Mouse (Mus musculus) midbrain, embryonic 11.5 days (tissue): ENCODE measurements around the gene Lefty2. TPM values are rescaled to one million over a fixed set of nuclear protein-coding genes. Genes with fewer than 3 reads are reported as not detected.
A peak's percentile ranks its signal among the peaks of the same experiment; 100 is the strongest.

Experiments used
- ATAC-seq: fragments of 200-750 bp; cut with Nextera tagmentation; 2 replicates; pipeline ENCODE4 v1.8.0; 2017; ENCODE audit warnings: moderate TSS enrichment, moderate library complexity; ENCODE audit not compliant: low FRiP score
- DNase-seq: peaks from one replicate; pipeline ENCODE4 v3.0.0; 2015; ENCODE audit warnings: low spot score; ENCODE audit errors: missing footprints
- H3K27ac ChIP-seq: fragments of 300-500 bp; sonication (generic); 2 replicates; pipeline ENCODE4 v1.5.1; 2014; ENCODE audit warnings: low read depth, low read length
- H3K27me3 ChIP-seq: fragments of 300-500 bp; sonication (generic); 2 replicates; pipeline ENCODE4 v1.6.1; 2014; ENCODE audit warnings: mild to moderate bottlenecking, low read length, moderate library complexity, mixed read lengths; ENCODE audit not compliant: control insufficient read depth, insufficient read depth
- H3K36me3 ChIP-seq: fragments of 300-500 bp; sonication (generic); 2 replicates; pipeline ENCODE4 v1.6.1; 2014; ENCODE audit warnings: mild to moderate bottlenecking, low read length, moderate library complexity, mixed read lengths; ENCODE audit not compliant: control insufficient read depth, insufficient read depth
- H3K4me1 ChIP-seq: fragments of 300-500 bp; sonication (generic); 2 replicates; pipeline ENCODE4 v1.6.1; 2014; ENCODE audit warnings: low read length; ENCODE audit not compliant: control insufficient read depth, insufficient read depth
- H3K4me2 ChIP-seq: fragments of 300-500 bp; sonication (generic); 2 replicates; pipeline ENCODE4 v1.6.1; 2014; ENCODE audit warnings: mild to moderate bottlenecking, moderate library complexity
- H3K4me3 ChIP-seq: fragments of 300-500 bp; sonication (generic); 2 replicates; pipeline ENCODE4 v1.5.1; 2014; ENCODE audit warnings: low read depth, low read length
- H3K9ac ChIP-seq: fragments of 300-500 bp; sonication (generic); 2 replicates; pipeline ENCODE4 v1.6.1; 2014; ENCODE audit warnings: low read length
- H3K9me3 ChIP-seq: fragments of 300-500 bp; sonication (generic); 2 replicates; pipeline ENCODE4 v1.6.1; 2016; ENCODE audit warnings: low read length; ENCODE audit not compliant: control insufficient read depth
- WGBS: fragments of 180-500 bp; shearing (Covaris S2); extraction: QIAGEN DNeasy Blood & Tissue Kit; methylation state at CpG from one replicate; pipeline ENCODE4 v1.1.7; 2014; 5-methylcytosine and 5-hydroxymethylcytosine counted together
- polyA plus RNA-seq: library from polyadenylated mRNA; unstranded; fragments of >200 nt; fragmentation: Nextera tagmentation; extraction: Ambion mirVana; gene quantifications from 2 replicates; pipeline ENCODE4 v1.2.1, GENCODE M21; 2014

Gene Lefty2
- polyA plus RNA-seq: not detected in 2 replicates

DNA sequence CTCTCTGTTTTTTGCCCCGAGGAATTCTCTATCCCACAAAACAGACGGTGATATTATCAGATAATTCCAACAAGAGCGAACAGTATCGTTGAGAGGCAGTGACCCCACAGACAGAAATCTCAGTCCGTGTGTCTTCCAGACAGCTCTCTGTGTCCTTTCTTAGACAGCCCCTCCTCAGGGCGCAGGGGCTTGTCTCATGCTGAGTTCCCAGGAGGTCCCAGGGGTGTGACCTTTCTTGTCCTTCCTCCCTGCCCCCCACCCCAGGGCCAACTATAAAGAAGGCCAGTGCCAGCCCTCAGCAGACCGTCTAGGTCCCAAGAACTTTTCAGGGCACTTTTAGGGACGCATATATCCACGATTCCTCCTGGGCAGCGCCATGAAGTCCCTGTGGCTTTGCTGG lies at the start of gene Lefty2:
Lefty2 (plus strand) TSS at position 301 of the 400 bp plus-strand sequence.
- Histone ChIP-seq H3K9me3 (no peaks in the 10 kb centered on the region), H3K4me3 (no peak within 1 kb of the TSS), H3K4me2 (no peak within 1 kb of the TSS), H3K4me1 (peaks cover 8% of the 10 kb centered on the region), H3K36me3 (no peaks in the 10 kb centered on the region), H3K9ac (no peak within 1 kb of the TSS), H3K27ac (no peak within 1 kb of the TSS), H3K27me3 (peaks cover 24% of the 10 kb centered on the region)
- DNase-seq (no peak), ATAC-seq (no peak)
- WGBS: 62% methylated on average over 10 of the region's 10 CpGs

DNA sequence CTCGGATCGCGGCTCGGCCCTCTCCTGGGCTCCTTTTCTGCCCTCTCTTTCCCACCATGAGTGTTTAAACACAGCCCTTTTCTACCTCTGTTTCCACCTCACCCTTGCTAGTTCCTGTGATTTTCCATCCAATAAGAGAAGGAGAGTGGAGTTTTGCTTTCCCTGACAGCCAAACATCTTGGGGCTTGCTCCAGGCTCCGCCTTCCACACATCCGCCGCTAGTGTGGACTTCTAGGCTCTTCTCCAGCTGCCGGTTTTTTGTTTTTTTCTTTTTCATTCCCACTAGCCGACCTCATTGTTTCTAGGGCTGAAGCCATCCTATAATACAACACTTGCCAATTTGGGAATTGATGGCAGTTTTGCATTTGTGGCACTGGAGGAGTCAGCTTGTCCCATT lies 44.8 kb upstream of the Lefty2 start:
- Histone ChIP-seq H3K4me1 (peaks cover 27% of the 10 kb centered on the region), H3K4me3 (0 out of 2 replicates have a peak overlapping the region, but pooled peaks have one; percentile 1), H3K36me3 (no peaks in the 10 kb centered on the region), H3K27ac (peak overlapping the region; percentile 84), H3K9ac (peak overlapping the region; percentile 41), H3K9me3 (no peaks in the 10 kb centered on the region), H3K27me3 (no peaks in the 10 kb centered on the region), H3K4me2 (peak overlapping the region; percentile 46)
- peak; percentile 26; the same call in 1 of the 2 replicates for ATAC-seq
- 3% methylated on average over 9 of the region's 9 CpGs for WGBS
- DNase-seq: peak; percentile 93

DNA sequence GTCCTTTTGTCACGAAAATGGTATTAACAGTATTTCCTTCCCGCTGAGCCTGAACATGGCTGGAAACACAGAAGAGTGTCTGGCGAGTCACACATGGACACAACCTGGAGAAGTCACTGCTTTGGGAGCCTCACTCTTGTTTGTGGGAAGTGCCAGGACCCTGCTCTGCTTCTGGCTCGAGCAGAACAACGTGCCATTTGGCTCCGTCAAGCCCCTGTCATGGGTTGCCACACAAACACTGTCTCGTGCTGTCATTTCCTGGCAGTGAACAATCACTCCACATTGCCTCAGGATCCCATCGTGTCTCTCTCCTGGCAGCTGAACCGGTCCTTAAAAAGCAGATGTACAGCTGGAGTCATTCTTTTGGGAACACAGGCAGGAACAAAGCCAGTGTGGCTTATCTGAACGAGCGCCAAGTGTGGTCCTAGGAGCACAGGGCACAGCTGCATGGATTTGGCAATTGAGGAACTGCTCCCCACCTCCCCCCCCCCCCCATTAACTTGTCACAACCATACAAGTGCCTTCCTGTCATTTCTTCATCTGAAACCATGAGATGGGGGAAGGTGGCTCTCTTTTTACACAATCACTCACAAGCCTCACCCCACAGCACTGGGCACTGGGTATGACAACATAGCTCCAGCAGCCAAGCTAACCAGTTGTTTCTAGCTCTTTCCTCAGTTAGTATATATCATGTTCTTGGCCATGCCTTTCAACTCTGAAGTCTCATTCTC lies 44.2 kb upstream of the Lefty2 start:
- no peaks in the 10 kb centered on the region for H3K36me3 ChIP-seq
- H3K27ac ChIP-seq: peak overlapping the region; percentile 84
- H3K9me3 ChIP-seq: no peaks in the 10 kb centered on the region
- H3K4me2 ChIP-seq: peak overlapping the region; percentile 46
- WGBS: 29% methylated on average over 11 of the region's 11 CpGs
- ATAC-seq (no peak), DNase-seq (no peak)
- H3K27me3 ChIP-seq: no peaks in the 10 kb centered on the region
- H3K9ac ChIP-seq: peak overlapping the region; percentile 41
- peaks cover 27% of the 10 kb centered on the region for H3K4me1 ChIP-seq
- H3K4me3 ChIP-seq: 0 out of 2 replicates have a peak overlapping the region, but pooled peaks have one; percentile 1

DNA sequence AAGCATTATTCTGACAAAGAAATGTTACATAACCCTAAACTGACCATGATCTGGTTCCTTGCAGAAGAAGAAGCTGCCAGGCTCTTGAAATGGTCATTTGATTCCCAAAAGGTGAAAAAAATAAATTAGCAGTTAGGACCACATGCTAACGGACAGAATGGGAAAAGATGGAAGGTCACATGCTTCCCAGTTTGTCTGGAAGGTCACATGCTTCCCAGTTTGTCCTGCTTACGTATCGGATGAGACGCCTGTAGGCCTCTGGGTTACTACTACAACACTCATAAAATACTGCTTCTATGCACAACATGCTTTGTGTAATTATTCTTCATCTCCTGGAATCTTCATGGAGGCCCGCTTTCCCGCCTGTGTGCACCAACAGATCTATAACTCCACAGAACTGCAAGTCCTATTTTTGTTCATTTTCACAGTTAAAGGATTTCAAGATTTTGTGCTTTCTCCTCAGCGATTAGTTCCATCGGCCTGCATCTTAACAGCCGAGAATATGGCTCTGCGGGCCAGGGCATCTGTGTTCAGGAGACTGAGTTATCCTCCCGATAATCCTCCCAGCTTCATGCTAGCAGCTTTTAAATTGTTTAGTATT lies 43.1 kb upstream of the Lefty2 start:
- 39% methylated on average over 11 of the region's 11 CpGs for WGBS
- no peak for DNase-seq
- H3K9me3 ChIP-seq: no peaks in the 10 kb centered on the region

DNA sequence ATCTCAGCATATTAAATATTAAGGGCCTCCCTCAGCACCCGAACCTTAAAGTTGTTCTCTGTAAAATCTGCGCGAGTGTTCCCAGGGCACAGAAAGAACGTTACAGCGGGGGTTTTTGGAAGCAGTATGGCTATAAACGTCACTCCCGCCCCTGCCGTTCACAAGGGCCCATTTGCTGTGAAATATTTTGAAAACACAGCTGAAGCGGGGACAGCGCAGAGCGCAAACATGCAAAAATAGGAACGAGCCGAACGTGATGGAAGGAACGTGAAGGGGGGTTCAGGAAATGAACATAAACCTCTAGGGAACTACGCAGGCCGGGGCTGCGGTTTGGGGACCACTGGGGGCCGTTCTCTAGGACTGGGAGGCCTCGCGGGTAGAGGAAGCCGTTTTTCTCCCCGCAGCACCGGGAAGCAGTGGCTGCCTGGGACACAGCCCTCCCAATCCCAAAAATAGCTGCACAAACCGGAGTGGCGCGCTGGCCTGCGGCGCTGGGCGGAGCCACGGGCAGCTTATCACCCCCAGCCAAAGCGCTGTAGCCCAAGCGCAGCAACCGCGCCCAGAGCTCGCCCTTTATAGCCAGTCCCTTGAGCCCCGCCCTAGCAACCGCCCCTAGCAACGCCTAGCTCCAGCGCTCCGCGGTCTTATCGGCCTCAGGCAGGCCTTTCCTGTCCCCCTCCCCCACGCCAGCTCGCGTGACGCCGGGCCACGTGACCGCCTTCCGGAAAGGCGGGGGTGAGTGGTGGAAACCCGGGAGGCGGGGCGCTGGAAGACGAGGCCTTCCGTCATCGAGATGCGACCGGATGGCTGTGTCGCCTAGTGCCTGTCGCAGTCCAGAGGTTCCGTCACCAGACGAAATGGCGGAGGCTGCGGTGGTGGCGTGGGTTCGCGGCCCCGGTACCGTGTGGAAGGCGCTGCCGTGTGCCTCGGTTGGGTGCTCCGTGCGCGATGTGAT lies 42.3 kb upstream of the Lefty2 start, which contains the start of gene Sde2:
Sde2 (plus strand) TSS at position 812 of the 955 bp plus-strand sequence.
- Histone ChIP-seq H3K4me3 (peak within 1 kb of the TSS; percentile 70), H3K4me1 (peaks cover 27% of the 10 kb centered on the region), H3K4me2 (peak within 1 kb of the TSS; percentile 80), H3K27ac (peak within 1 kb of the TSS; percentile 96), H3K9ac (peak within 1 kb of the TSS; percentile 80), H3K9me3 (no peaks in the 10 kb centered on the region), H3K27me3 (no peaks in the 10 kb centered on the region), H3K36me3 (no peaks in the 10 kb centered on the region)
- DNase-seq: peak; percentile 100
- WGBS: under 1% methylated on average over 77 of the region's 77 CpGs
- peak; percentile 99 for ATAC-seq

More for the DNA sequence above, 43.1 kb upstream of the Lefty2 start:
- H3K36me3 ChIP-seq: no peaks in the 10 kb centered on the region
- H3K27ac ChIP-seq: peak overlapping the region; percentile 96
- H3K27me3 ChIP-seq: no peaks in the 10 kb centered on the region
- peak overlapping the region; percentile 80 for H3K4me2 ChIP-seq
- peak overlapping the region; percentile 70 for H3K4me3 ChIP-seq
- peaks cover 27% of the 10 kb centered on the region for H3K4me1 ChIP-seq
- H3K9ac ChIP-seq: peak overlapping the region; percentile 80
- ATAC-seq: 0 out of 2 replicates have a peak, but pooled peaks have one; percentile 3

DNA sequence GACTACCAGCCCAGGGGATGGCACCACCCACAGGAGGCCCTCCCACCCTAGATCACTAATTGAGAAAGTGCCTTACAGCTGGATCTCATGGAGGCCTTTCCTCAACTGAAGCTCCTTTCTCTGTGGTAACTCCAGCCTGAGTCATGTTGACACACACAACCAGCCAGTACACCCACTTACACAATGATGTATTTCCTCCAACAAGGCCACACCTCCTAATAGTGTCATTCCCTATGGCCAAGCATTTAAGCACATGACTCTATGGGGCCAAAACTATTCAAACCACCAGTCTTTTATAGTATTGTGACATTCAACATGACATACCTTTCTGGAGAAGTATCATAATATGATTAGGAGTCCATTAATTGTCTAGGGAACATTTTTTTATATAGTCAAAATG lies 34.1 kb upstream of the Lefty2 start:
- Histone ChIP-seq H3K4me3 (no peak overlapping the region), H3K27me3 (no peaks in the 10 kb centered on the region)

DNA sequence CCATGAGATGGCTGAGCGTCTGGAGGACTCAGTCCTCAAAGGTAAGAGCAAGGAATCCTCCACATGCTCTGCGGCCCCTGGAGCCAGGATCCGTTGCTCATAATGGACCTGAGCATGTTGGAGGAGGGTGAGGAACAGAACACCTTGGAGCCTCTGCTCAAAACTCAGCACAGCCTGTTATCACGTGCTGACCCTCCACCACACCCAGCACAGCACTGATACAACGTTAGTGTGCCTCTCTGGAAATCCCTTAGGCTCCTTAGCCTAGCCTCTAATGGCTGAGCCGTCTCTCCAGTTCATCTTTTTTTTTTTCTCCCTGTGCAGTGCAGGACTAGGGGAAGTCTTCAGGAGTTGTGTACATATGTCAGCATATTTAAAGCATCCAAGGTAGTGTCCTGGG lies 32.9 kb upstream of the Lefty2 start:
- Histone ChIP-seq H3K4me1 (no peaks in the 10 kb centered on the region), H3K9ac (no peak overlapping the region), H3K4me3 (no peak overlapping the region), H3K27ac (no peak overlapping the region), H3K9me3 (no peaks in the 10 kb centered on the region), H3K4me2 (no peak overlapping the region), H3K36me3 (peaks cover 17% of the 10 kb centered on the region), H3K27me3 (no peaks in the 10 kb centered on the region)
- ATAC-seq (no peak), DNase-seq (no peak)
- 91% methylated on average over 6 of the region's 6 CpGs for WGBS

More for the DNA sequence above, 34.1 kb upstream of the Lefty2 start:
- no peak overlapping the region for H3K4me2 ChIP-seq
- H3K9me3 ChIP-seq: no peaks in the 10 kb centered on the region
- H3K4me1 ChIP-seq: no peaks in the 10 kb centered on the region
- DNase-seq (no peak), ATAC-seq (no peak)
- H3K36me3 ChIP-seq: peaks cover 14% of the 10 kb centered on the region
- H3K9ac ChIP-seq: no peak overlapping the region
- no peak overlapping the region for H3K27ac ChIP-seq

DNA sequence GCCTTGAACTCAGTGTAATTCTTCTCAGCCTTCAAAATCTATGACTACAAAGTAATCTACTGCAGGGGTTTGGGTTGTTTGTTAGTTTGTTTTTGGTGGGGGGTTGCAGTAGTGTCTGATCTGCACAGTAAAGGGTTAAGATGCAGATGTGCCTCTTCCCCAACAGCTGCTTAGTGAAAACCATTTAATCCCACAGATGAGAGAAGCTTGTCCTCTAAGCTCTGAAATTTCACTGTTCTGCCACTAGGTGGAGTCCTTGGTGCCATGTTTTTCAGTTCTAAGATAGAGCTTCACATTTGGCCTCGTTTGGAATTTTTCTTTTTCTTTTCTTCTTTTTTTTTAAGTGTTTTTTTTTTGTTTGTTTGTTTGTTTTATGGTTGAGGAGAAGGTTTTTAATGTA lies 29.3 kb upstream of the Lefty2 start:
- H3K27ac ChIP-seq: no peak overlapping the region
- H3K4me3 ChIP-seq: no peak overlapping the region
- H3K4me2 ChIP-seq: no peak overlapping the region
- no peaks in the 10 kb centered on the region for H3K4me1 ChIP-seq
- H3K27me3 ChIP-seq: no peaks in the 10 kb centered on the region
- 33% methylated on average over 1 of the region's 1 CpGs for WGBS
- DNase-seq: peak; percentile 92
- no peak for ATAC-seq
- no peak overlapping the region for H3K9ac ChIP-seq
- H3K36me3 ChIP-seq: peaks cover 10% of the 10 kb centered on the region; the same call in 1 of the 2 replicates
- no peaks in the 10 kb centered on the region for H3K9me3 ChIP-seq
